Mouse (Mus musculus): Measurements from ENCODE around the gene Pecr. TPM values are rescaled to one million over a fixed set of nuclear protein-coding genes. Genes with fewer than 3 reads are reported as not detected.
A peak's percentile ranks its signal among the peaks of the same experiment; 100 is the strongest.

Gene Pecr
- total and polyA plus RNA-seq, 2 experiments from 2014 or later: 0.95 to 31.7 TPM

GRCm38 (mm10) chr1:72213954-72214353 lies 70.2 kb downstream of the Pecr start:
- 92% methylated on average over 3 of the region's 3 CpGs for WGBS

GRCm38 (mm10) chr1:72211701-72212699 lies 72.1 kb downstream of the Pecr start, which contains the start of gene Mreg:
Mreg (minus strand) TSS chr1:72212307.
- WGBS: under 1% methylated on average over 85 of the region's 89 CpGs
- H3K27ac ChIP-seq (ENCODE audit: low read depth): peak within 1 kb of the TSS; percentile 82
- no peak for TF ChIP-seq EP300 (IDR thresholded peaks at IDR 0.05; ENCODE audit: low read depth)
- TF ChIP-seq CTCF (IDR thresholded peaks at IDR 0.05; ENCODE audit: low read depth): peak; percentile 46

More at GRCm38 (mm10) chr1:72213954-72214353, 70.2 kb downstream of the Pecr start:
- H3K4me1 ChIP-seq (ENCODE audit: control insufficient read depth, insufficient read depth): peaks cover 19% of the 10 kb centered on the region
- H3K9me3 ChIP-seq (replicated peaks; ENCODE audit: control insufficient read depth, low read length): no peaks in the 10 kb centered on the region
- H3K4me3 ChIP-seq (ENCODE audit: low read depth, low read length): no peak overlapping the region
- TF ChIP-seq CTCF (IDR thresholded peaks at IDR 0.05; ENCODE audit: low read depth) (no peak), EP300 (IDR thresholded peaks at IDR 0.05; ENCODE audit: low read depth) (no peak)
- peak overlapping the region; percentile 89 for H3K27ac ChIP-seq (ENCODE audit: low read depth)
- DNase-seq (ENCODE audit: low spot score): no peak
- H3K4me2 ChIP-seq (ENCODE audit: low read depth, low read length): no peak overlapping the region
- ATAC-seq (ENCODE audit: insufficient read depth, low read depth): no peak
- no peak overlapping the region for H3K9ac ChIP-seq (replicated peaks; ENCODE audit: low read depth, low read length)
- H3K27me3 ChIP-seq (ENCODE audit: control insufficient read depth, insufficient read depth, low read length): no peaks in the 10 kb centered on the region
- H3K36me3 ChIP-seq (replicated peaks; ENCODE audit: control insufficient read depth, insufficient read depth, low read length): no peaks in the 10 kb centered on the region

GRCm38 (mm10) chr1:72210803-72211679 lies 73.1 kb downstream of the Pecr start:
- peak overlapping the region; percentile 89 for H3K9ac ChIP-seq (replicated peaks; ENCODE audit: low read depth, low read length)

More at GRCm38 (mm10) chr1:72211701-72212699, 72.1 kb downstream of the Pecr start, which contains the start of gene Mreg:
- Histone ChIP-seq H3K4me3 (ENCODE audit: low read depth, low read length) (peak within 1 kb of the TSS; percentile 91), H3K27me3 (ENCODE audit: control insufficient read depth, insufficient read depth, low read length) (no peaks in the 10 kb centered on the region), H3K4me1 (ENCODE audit: control insufficient read depth, insufficient read depth) (peaks cover 19% of the 10 kb centered on the region), H3K36me3 (replicated peaks; ENCODE audit: control insufficient read depth, insufficient read depth, low read length) (no peaks in the 10 kb centered on the region), H3K9me3 (replicated peaks; ENCODE audit: control insufficient read depth, low read length) (no peaks in the 10 kb centered on the region), H3K4me2 (ENCODE audit: low read depth, low read length) (peak within 1 kb of the TSS; percentile 100), H3K9ac (replicated peaks; ENCODE audit: low read depth, low read length) (peak within 1 kb of the TSS; percentile 89)
- DNase-seq (ENCODE audit: low spot score) (peak; percentile 60), ATAC-seq (ENCODE audit: insufficient read depth, low read depth) (peak; percentile 76)

More at GRCm38 (mm10) chr1:72210803-72211679, 73.1 kb downstream of the Pecr start:
- ATAC-seq (ENCODE audit: insufficient read depth, low read depth) (no peak), DNase-seq (ENCODE audit: low spot score) (no peak)
- Histone ChIP-seq H3K4me3 (ENCODE audit: low read depth, low read length) (peak overlapping the region; percentile 91), H3K27ac (ENCODE audit: low read depth) (peak overlapping the region; percentile 82; the same call in 1 of the 2 replicates), H3K4me2 (ENCODE audit: low read depth, low read length) (peak overlapping the region; percentile 100), H3K27me3 (ENCODE audit: control insufficient read depth, insufficient read depth, low read length) (no peaks in the 10 kb centered on the region), H3K9me3 (replicated peaks; ENCODE audit: control insufficient read depth, low read length) (no peaks in the 10 kb centered on the region), H3K4me1 (ENCODE audit: control insufficient read depth, insufficient read depth) (peaks cover 19% of the 10 kb centered on the region), H3K36me3 (replicated peaks; ENCODE audit: control insufficient read depth, insufficient read depth, low read length) (no peaks in the 10 kb centered on the region)
- WGBS: 22% methylated on average over 17 of the region's 17 CpGs
- TF ChIP-seq EP300 (IDR thresholded peaks at IDR 0.05; ENCODE audit: low read depth) (no peak), CTCF (IDR thresholded peaks at IDR 0.05; ENCODE audit: low read depth) (no peak)

Other genes starting within 250 kb of the Pecr start
- 11.3 and 12.5 TPM in 2 replicates for gene Mreg, start 72.0 kb downstream of the Pecr start, total RNA-seq (2014; rRNA removed; ENCODE audit: low replicate concordance)
- gene Mreg, start 72.0 kb downstream of the Pecr start, polyA plus RNA-seq (2015; fragmentation: Nextera tagmentation; extraction: Ambion mirVana): 8.6 and 9.5 TPM in 2 replicates
- gene Tmem169, start 55 bp upstream of the Pecr start, total RNA-seq (2014; rRNA removed; ENCODE audit: low replicate concordance): not detected in 2 replicates
- gene Tmem169, start 55 bp upstream of the Pecr start, polyA plus RNA-seq (2015; fragmentation: Nextera tagmentation; extraction: Ambion mirVana): 0.12 TPM in 1 of 2 replicates, not detected in the other
- gene Xrcc5, start 23.1 kb upstream of the Pecr start, total RNA-seq (2014; rRNA removed; ENCODE audit: low replicate concordance): 12.6 and 14.5 TPM in 2 replicates
- 12.9 and 13.9 TPM in 2 replicates for gene Xrcc5, start 23.1 kb upstream of the Pecr start, polyA plus RNA-seq (2015; fragmentation: Nextera tagmentation; extraction: Ambion mirVana)